Mouse (Mus musculus): ENCODE measurements around the gene Adgrl2. TPM values are rescaled to one million over a fixed set of nuclear protein-coding genes. Genes with fewer than 3 reads are reported as not detected.

Gene Adgrl2
- polyA plus RNA-seq, 1 experiment from 2014 or later: 77.5 TPM

- Histone ChIP-seq H3K9ac (ENCODE audit: low read depth, low read length) (no peak overlapping the region), H3K27me3 (ENCODE audit: control insufficient read depth, insufficient read depth, low read length) (no peaks in the 10 kb centered on the region), H3K4me1 (replicated peaks; ENCODE audit: control insufficient read depth, insufficient read depth, low read length) (no peaks in the 10 kb centered on the region; the same call in none of the 2 replicates), H3K27ac (ENCODE audit: low read depth, low read length) (no peak overlapping the region), H3K4me2 (replicated peaks; ENCODE audit: low read depth, low read length) (no peak overlapping the region), H3K4me3 (ENCODE audit: low read depth, low read length) (no peak overlapping the region), H3K9me3 (ENCODE audit: control insufficient read depth, low read length) (no peaks in the 10 kb centered on the region), H3K36me3 (ENCODE audit: control insufficient read depth, insufficient read depth, low read length) (no peaks in the 10 kb centered on the region)
- ATAC-seq (ENCODE audit: low FRiP score) (no peak), DNase-seq (ENCODE audit: low spot score) (no peak)
- 68% methylated on average over 13 of the region's 13 CpGs for WGBS
Measured at GRCm38 (mm10) chr3:148921966-148922587, 68.3 kb downstream of the Adgrl2 start.

- no peak for ATAC-seq (ENCODE audit: low FRiP score)
- no peak overlapping the region for H3K4me2 ChIP-seq (replicated peaks; ENCODE audit: low read depth, low read length)
- H3K4me3 ChIP-seq (ENCODE audit: low read depth, low read length): no peak overlapping the region
Measured at GRCm38 (mm10) chr3:148920881-148921280, 69.5 kb downstream of the Adgrl2 start.

GRCm38 (mm10) chr3:148918425-148918824 is 71.9 kb downstream of the Adgrl2 start:
- DNase-seq (ENCODE audit: low spot score) (no peak), ATAC-seq (ENCODE audit: low FRiP score) (no peak)
- H3K27me3 ChIP-seq (ENCODE audit: control insufficient read depth, insufficient read depth, low read length): no peaks in the 10 kb centered on the region
- H3K4me3 ChIP-seq (ENCODE audit: low read depth, low read length): no peak overlapping the region
- H3K27ac ChIP-seq (ENCODE audit: low read depth, low read length): no peak overlapping the region
- no peak overlapping the region for H3K9ac ChIP-seq (ENCODE audit: low read depth, low read length)
- no peaks in the 10 kb centered on the region for H3K9me3 ChIP-seq (ENCODE audit: control insufficient read depth, low read length)
- no peaks in the 10 kb centered on the region; the same call in none of the 2 replicates for H3K4me1 ChIP-seq (replicated peaks; ENCODE audit: control insufficient read depth, insufficient read depth, low read length)
- WGBS: 85% methylated on average over 5 of the region's 5 CpGs
- H3K36me3 ChIP-seq (ENCODE audit: control insufficient read depth, insufficient read depth, low read length): no peaks in the 10 kb centered on the region
- no peak overlapping the region for H3K4me2 ChIP-seq (replicated peaks; ENCODE audit: low read depth, low read length)

More at GRCm38 (mm10) chr3:148920881-148921280, 69.5 kb downstream of the Adgrl2 start:
- no peak for DNase-seq (ENCODE audit: low spot score)
- Histone ChIP-seq H3K4me1 (replicated peaks; ENCODE audit: control insufficient read depth, insufficient read depth, low read length) (no peaks in the 10 kb centered on the region; the same call in none of the 2 replicates), H3K36me3 (ENCODE audit: control insufficient read depth, insufficient read depth, low read length) (no peaks in the 10 kb centered on the region), H3K27ac (ENCODE audit: low read depth, low read length) (no peak overlapping the region), H3K9me3 (ENCODE audit: control insufficient read depth, low read length) (no peaks in the 10 kb centered on the region), H3K27me3 (ENCODE audit: control insufficient read depth, insufficient read depth, low read length) (no peaks in the 10 kb centered on the region), H3K9ac (ENCODE audit: low read depth, low read length) (no peak overlapping the region)
- WGBS: 69% methylated on average over 6 of the region's 6 CpGs

GRCm38 (mm10) chr3:148917837-148918236 is 72.5 kb downstream of the Adgrl2 start:
- WGBS: 80% methylated on average over 7 of the region's 7 CpGs
- no peaks in the 10 kb centered on the region for H3K9me3 ChIP-seq (ENCODE audit: control insufficient read depth, low read length)
- H3K4me2 ChIP-seq (replicated peaks; ENCODE audit: low read depth, low read length): no peak overlapping the region
- no peaks in the 10 kb centered on the region; the same call in none of the 2 replicates for H3K4me1 ChIP-seq (replicated peaks; ENCODE audit: control insufficient read depth, insufficient read depth, low read length)
- H3K9ac ChIP-seq (ENCODE audit: low read depth, low read length): no peak overlapping the region
- no peak overlapping the region for H3K27ac ChIP-seq (ENCODE audit: low read depth, low read length)
- no peak for DNase-seq (ENCODE audit: low spot score)
- no peak overlapping the region for H3K4me3 ChIP-seq (ENCODE audit: low read depth, low read length)
- H3K27me3 ChIP-seq (ENCODE audit: control insufficient read depth, insufficient read depth, low read length): no peaks in the 10 kb centered on the region
- H3K36me3 ChIP-seq (ENCODE audit: control insufficient read depth, insufficient read depth, low read length): no peaks in the 10 kb centered on the region
- ATAC-seq (ENCODE audit: low FRiP score): no peak

- no peak overlapping the region for H3K27ac ChIP-seq (ENCODE audit: low read depth, low read length)
- no peaks in the 10 kb centered on the region for H3K36me3 ChIP-seq (ENCODE audit: control insufficient read depth, insufficient read depth, low read length)
- H3K4me2 ChIP-seq (replicated peaks; ENCODE audit: low read depth, low read length): no peak overlapping the region
- no peak overlapping the region for H3K4me3 ChIP-seq (ENCODE audit: low read depth, low read length)
- 64% methylated on average over 5 of the region's 5 CpGs for WGBS
- H3K4me1 ChIP-seq (replicated peaks; ENCODE audit: control insufficient read depth, insufficient read depth, low read length): no peaks in the 10 kb centered on the region
- no peak for DNase-seq (ENCODE audit: low spot score)
- ATAC-seq (ENCODE audit: low FRiP score): no peak
- H3K27me3 ChIP-seq (ENCODE audit: control insufficient read depth, insufficient read depth, low read length): no peaks in the 10 kb centered on the region
- no peaks in the 10 kb centered on the region for H3K9me3 ChIP-seq (ENCODE audit: control insufficient read depth, low read length)
- H3K9ac ChIP-seq (ENCODE audit: low read depth, low read length): no peak overlapping the region
Measured at GRCm38 (mm10) chr3:148916226-148916625, 74.1 kb downstream of the Adgrl2 start.

GRCm38 (mm10) chr3:148912944-148913684 is 77.2 kb downstream of the Adgrl2 start:
- peak; percentile 58 for ATAC-seq (ENCODE audit: low FRiP score)
- no peak overlapping the region for H3K27ac ChIP-seq (ENCODE audit: low read depth, low read length)
- no peaks in the 10 kb centered on the region for H3K9me3 ChIP-seq (ENCODE audit: control insufficient read depth, low read length)
- no peak overlapping the region for H3K4me2 ChIP-seq (replicated peaks; ENCODE audit: low read depth, low read length)
- no peaks in the 10 kb centered on the region for H3K36me3 ChIP-seq (ENCODE audit: control insufficient read depth, insufficient read depth, low read length)
- no peak for DNase-seq (ENCODE audit: low spot score)
- no peaks in the 10 kb centered on the region for H3K4me1 ChIP-seq (replicated peaks; ENCODE audit: control insufficient read depth, insufficient read depth, low read length)
- H3K4me3 ChIP-seq (ENCODE audit: low read depth, low read length): no peak overlapping the region
- no peaks in the 10 kb centered on the region for H3K27me3 ChIP-seq (ENCODE audit: control insufficient read depth, insufficient read depth, low read length)
- WGBS: 77% methylated on average over 14 of the region's 14 CpGs
- no peak overlapping the region for H3K9ac ChIP-seq (ENCODE audit: low read depth, low read length)

GRCm38 (mm10) chr3:148912536-148912935 is 77.8 kb downstream of the Adgrl2 start:
- no peak overlapping the region for H3K9ac ChIP-seq (ENCODE audit: low read depth, low read length)
- H3K36me3 ChIP-seq (ENCODE audit: control insufficient read depth, insufficient read depth, low read length): no peaks in the 10 kb centered on the region
- H3K4me2 ChIP-seq (replicated peaks; ENCODE audit: low read depth, low read length): no peak overlapping the region
- H3K4me1 ChIP-seq (replicated peaks; ENCODE audit: control insufficient read depth, insufficient read depth, low read length): no peaks in the 10 kb centered on the region
- no peak for DNase-seq (ENCODE audit: low spot score)
- H3K27ac ChIP-seq (ENCODE audit: low read depth, low read length): no peak overlapping the region
- H3K27me3 ChIP-seq (ENCODE audit: control insufficient read depth, insufficient read depth, low read length): no peaks in the 10 kb centered on the region
- 89% methylated on average over 6 of the region's 6 CpGs for WGBS
- H3K4me3 ChIP-seq (ENCODE audit: low read depth, low read length): no peak overlapping the region
- ATAC-seq (ENCODE audit: low FRiP score): no peak
- H3K9me3 ChIP-seq (ENCODE audit: control insufficient read depth, low read length): no peaks in the 10 kb centered on the region

- Histone ChIP-seq H3K9ac (ENCODE audit: low read depth, low read length) (no peak overlapping the region), H3K36me3 (ENCODE audit: control insufficient read depth, insufficient read depth, low read length) (no peaks in the 10 kb centered on the region), H3K9me3 (ENCODE audit: control insufficient read depth, low read length) (no peaks in the 10 kb centered on the region), H3K27ac (ENCODE audit: low read depth, low read length) (no peak overlapping the region), H3K4me1 (replicated peaks; ENCODE audit: control insufficient read depth, insufficient read depth, low read length) (no peaks in the 10 kb centered on the region; the same call in 1 of the 2 replicates), H3K4me2 (replicated peaks; ENCODE audit: low read depth, low read length) (no peak overlapping the region), H3K4me3 (ENCODE audit: low read depth, low read length) (no peak overlapping the region), H3K27me3 (ENCODE audit: control insufficient read depth, insufficient read depth, low read length) (no peaks in the 10 kb centered on the region)
- ATAC-seq (ENCODE audit: low FRiP score) (no peak), DNase-seq (ENCODE audit: low spot score) (no peak)
- 74% methylated on average over 3 of the region's 3 CpGs for WGBS
Measured at GRCm38 (mm10) chr3:148907873-148908272, 82.5 kb downstream of the Adgrl2 start.

Measured in hindbrain, embryonic 11.5 days (tissue).